Mouse (Mus musculus) midbrain, embryonic 11.5 days (tissue): ENCODE measurements around the gene Ngef. TPM values are rescaled to one million over a fixed set of nuclear protein-coding genes. Genes with fewer than 3 reads are reported as not detected.
A peak's percentile ranks its signal among the peaks of the same experiment; 100 is the strongest.

ENCODE experiments used
- ATAC-seq: fragments of 200-750 bp; cut with Nextera tagmentation; 2 replicates; pipeline ENCODE4 v1.8.0; 2017; ENCODE audit warnings: moderate TSS enrichment, moderate library complexity; ENCODE audit not compliant: low FRiP score
- DNase-seq: peaks from one replicate; pipeline ENCODE4 v3.0.0; 2015; ENCODE audit warnings: low spot score; ENCODE audit errors: missing footprints
- H3K27ac ChIP-seq: fragments of 300-500 bp; sonication (generic); 2 replicates; pipeline ENCODE4 v1.5.1; 2014; ENCODE audit warnings: low read depth, low read length
- H3K27me3 ChIP-seq: fragments of 300-500 bp; sonication (generic); 2 replicates; pipeline ENCODE4 v1.6.1; 2014; ENCODE audit warnings: mild to moderate bottlenecking, low read length, moderate library complexity, mixed read lengths; ENCODE audit not compliant: control insufficient read depth, insufficient read depth
- H3K36me3 ChIP-seq: fragments of 300-500 bp; sonication (generic); 2 replicates; pipeline ENCODE4 v1.6.1; 2014; ENCODE audit warnings: mild to moderate bottlenecking, low read length, moderate library complexity, mixed read lengths; ENCODE audit not compliant: control insufficient read depth, insufficient read depth
- H3K4me1 ChIP-seq: fragments of 300-500 bp; sonication (generic); 2 replicates; pipeline ENCODE4 v1.6.1; 2014; ENCODE audit warnings: low read length; ENCODE audit not compliant: control insufficient read depth, insufficient read depth
- H3K4me2 ChIP-seq: fragments of 300-500 bp; sonication (generic); 2 replicates; pipeline ENCODE4 v1.6.1; 2014; ENCODE audit warnings: mild to moderate bottlenecking, moderate library complexity
- H3K4me3 ChIP-seq: fragments of 300-500 bp; sonication (generic); 2 replicates; pipeline ENCODE4 v1.5.1; 2014; ENCODE audit warnings: low read depth, low read length
- H3K9ac ChIP-seq: fragments of 300-500 bp; sonication (generic); 2 replicates; pipeline ENCODE4 v1.6.1; 2014; ENCODE audit warnings: low read length
- H3K9me3 ChIP-seq: fragments of 300-500 bp; sonication (generic); 2 replicates; pipeline ENCODE4 v1.6.1; 2016; ENCODE audit warnings: low read length; ENCODE audit not compliant: control insufficient read depth
- WGBS: fragments of 180-500 bp; shearing (Covaris S2); extraction: QIAGEN DNeasy Blood & Tissue Kit; methylation state at CpG from one replicate; pipeline ENCODE4 v1.1.7; 2014; 5-methylcytosine and 5-hydroxymethylcytosine counted together
- polyA plus RNA-seq: library from polyadenylated mRNA; unstranded; fragments of >200 nt; fragmentation: Nextera tagmentation; extraction: Ambion mirVana; gene quantifications from 2 replicates; pipeline ENCODE4 v1.2.1, GENCODE M21; 2014

The Ngef gene
- polyA plus RNA-seq, 1 experiment from 2014 or later, result 3.9 TPM

GRCm38 (mm10) chr1:87508591-87509560 lies 64.8 kb downstream of the Ngef start:
- Histone ChIP-seq H3K9me3 (no peaks in the 10 kb centered on the region), H3K27ac (no peak overlapping the region), H3K36me3 (no peaks in the 10 kb centered on the region), H3K27me3 (peaks cover 23% of the 10 kb centered on the region), H3K4me1 (peaks cover 8% of the 10 kb centered on the region), H3K4me3 (peak overlapping the region; percentile 74), H3K9ac (no peak overlapping the region), H3K4me2 (peak overlapping the region; percentile 99)
- ATAC-seq (no peak), DNase-seq (no peak)
- WGBS, result 19% methylated on average over 26 of the region's 26 CpGs

- DNase-seq, result no peak
- H3K4me1 ChIP-seq, result peaks cover 8% of the 10 kb centered on the region
- WGBS, result 61% methylated on average over 6 of the region's 6 CpGs
- no peak overlapping the region for H3K4me3 ChIP-seq
- ATAC-seq, result no peak
- no peak overlapping the region for H3K27ac ChIP-seq
- H3K4me2 ChIP-seq, result no peak overlapping the region
- H3K9ac ChIP-seq, result no peak overlapping the region
- peaks cover 23% of the 10 kb centered on the region for H3K27me3 ChIP-seq
- H3K36me3 ChIP-seq, result no peaks in the 10 kb centered on the region
- no peaks in the 10 kb centered on the region for H3K9me3 ChIP-seq
These were observed 65.8 kb downstream of the Ngef start for GRCm38 (mm10) chr1:87507857-87508256.

GRCm38 (mm10) chr1:87505524-87505923 lies 68.1 kb downstream of the Ngef start:
- Histone ChIP-seq H3K4me3 (no peak overlapping the region), H3K9ac (no peak overlapping the region), H3K4me1 (peaks cover 8% of the 10 kb centered on the region), H3K9me3 (no peaks in the 10 kb centered on the region), H3K27me3 (peaks cover 21% of the 10 kb centered on the region), H3K36me3 (no peaks in the 10 kb centered on the region), H3K27ac (no peak overlapping the region), H3K4me2 (no peak overlapping the region)
- no peak for ATAC-seq
- WGBS, result 89% methylated on average over 4 of the region's 4 CpGs
- no peak for DNase-seq

- no peak overlapping the region for H3K4me2 ChIP-seq
- no peak overlapping the region for H3K9ac ChIP-seq
- no peak for ATAC-seq
- H3K9me3 ChIP-seq, result no peaks in the 10 kb centered on the region
- H3K27ac ChIP-seq, result no peak overlapping the region
- no peak for DNase-seq
- WGBS, result 73% methylated on average over 4 of the region's 4 CpGs
- H3K36me3 ChIP-seq, result no peaks in the 10 kb centered on the region
- no peaks in the 10 kb centered on the region for H3K27me3 ChIP-seq
- H3K4me1 ChIP-seq, result no peaks in the 10 kb centered on the region
- H3K4me3 ChIP-seq, result no peak overlapping the region
These were observed 80.1 kb downstream of the Ngef start for GRCm38 (mm10) chr1:87493542-87493941.

- no peak for ATAC-seq
- Histone ChIP-seq H3K27me3 (no peaks in the 10 kb centered on the region), H3K4me1 (no peaks in the 10 kb centered on the region), H3K4me2 (no peak overlapping the region), H3K9ac (no peak overlapping the region), H3K36me3 (no peaks in the 10 kb centered on the region), H3K4me3 (no peak overlapping the region), H3K27ac (no peak overlapping the region), H3K9me3 (no peaks in the 10 kb centered on the region)
- WGBS, result 91% methylated on average over 3 of the region's 3 CpGs
- DNase-seq, result no peak
These were observed 81.4 kb downstream of the Ngef start for GRCm38 (mm10) chr1:87492285-87492684.

- H3K4me2 ChIP-seq, result no peak overlapping the region
- DNase-seq, result no peak
- H3K4me3 ChIP-seq, result no peak overlapping the region
- no peaks in the 10 kb centered on the region for H3K36me3 ChIP-seq
- no peak overlapping the region for H3K27ac ChIP-seq
- WGBS, result 88% methylated on average over 6 of the region's 6 CpGs
- no peaks in the 10 kb centered on the region for H3K4me1 ChIP-seq
- no peak for ATAC-seq
- H3K9ac ChIP-seq, result no peak overlapping the region
- no peaks in the 10 kb centered on the region for H3K27me3 ChIP-seq
- H3K9me3 ChIP-seq, result no peaks in the 10 kb centered on the region
These were observed 87.3 kb downstream of the Ngef start for GRCm38 (mm10) chr1:87486386-87486785.

GRCm38 (mm10) chr1:87482546-87482945 lies 91.1 kb downstream of the Ngef start:
- no peak overlapping the region for H3K27ac ChIP-seq
- H3K4me2 ChIP-seq, result no peak overlapping the region
- 82% methylated on average over 4 of the region's 4 CpGs for WGBS
- DNase-seq (no peak), ATAC-seq (no peak)
- H3K9ac ChIP-seq, result no peak overlapping the region
- H3K27me3 ChIP-seq, result no peaks in the 10 kb centered on the region
- H3K9me3 ChIP-seq, result no peaks in the 10 kb centered on the region
- H3K4me3 ChIP-seq, result no peak overlapping the region
- H3K36me3 ChIP-seq, result no peaks in the 10 kb centered on the region
- H3K4me1 ChIP-seq, result no peaks in the 10 kb centered on the region

GRCm38 (mm10) chr1:87475076-87475895 lies 98.4 kb downstream of the Ngef start:
- H3K27me3 ChIP-seq, result peaks cover 9% of the 10 kb centered on the region; the same call in 1 of the 2 replicates
- H3K27ac ChIP-seq, result no peak overlapping the region
- peak overlapping the region; percentile 63 for H3K9ac ChIP-seq
- 2% methylated on average over 38 of the region's 42 CpGs for WGBS
- peak overlapping the region; percentile 36 for H3K4me3 ChIP-seq
- DNase-seq (peak; percentile 90), ATAC-seq (peak; percentile 50)
- peaks cover 5% of the 10 kb centered on the region; the same call in 1 of the 2 replicates for H3K4me1 ChIP-seq
- H3K9me3 ChIP-seq, result no peaks in the 10 kb centered on the region
- peak overlapping the region; percentile 78 for H3K4me2 ChIP-seq
- H3K36me3 ChIP-seq, result no peaks in the 10 kb centered on the region

GRCm38 (mm10) chr1:87472576-87472975 lies 101.1 kb downstream of the Ngef start:
- Histone ChIP-seq H3K4me2 (no peak overlapping the region), H3K9me3 (no peaks in the 10 kb centered on the region), H3K27ac (no peak overlapping the region), H3K9ac (no peak overlapping the region), H3K27me3 (peaks cover 9% of the 10 kb centered on the region; the same call in 1 of the 2 replicates), H3K4me3 (no peak overlapping the region), H3K4me1 (peaks cover 5% of the 10 kb centered on the region; the same call in 1 of the 2 replicates), H3K36me3 (no peaks in the 10 kb centered on the region)
- no peak for DNase-seq
- ATAC-seq, result no peak
- 90% methylated on average over 7 of the region's 7 CpGs for WGBS
